Mouse (Mus musculus) MEL (cell line): Measurements from ENCODE around the gene Mnd1. TPM values are rescaled to one million over a fixed set of nuclear protein-coding genes. Genes with fewer than 3 reads are reported as not detected.

Experiments
- DNase-seq: peaks from one replicate; pipeline ENCODE4 v3.0.0; 2011; ENCODE audit warnings: low read depth, low spot score
- H3K27ac ChIP-seq: 2 replicates; pipeline ENCODE4 v1.5.1; 2012; ENCODE audit warnings: low read depth, mild to moderate bottlenecking, control low read depth, low read length, moderate library complexity; ENCODE audit not compliant: control insufficient read depth
- H3K27me3 ChIP-seq, 2 experiments: fragments of 150-350 bp in 1 of 2; sonication (generic) in 1 of 2; 2 replicates each; pipeline ENCODE4 v1.6.1; 2012; ENCODE audit warnings: low read length in 2 of 2, mild to moderate bottlenecking in 2 of 2, improper control_type of control experiment in 1 of 2, moderate library complexity in 1 of 2; ENCODE audit not compliant: insufficient read depth in 2 of 2, control insufficient read depth in 1 of 2
- H3K36me3 ChIP-seq, 2 experiments: 2 replicates each; pipeline ENCODE4 v1.6.1; 2012 to 2014; ENCODE audit warnings: low read length in 2 of 2, improper control_type of control experiment in 1 of 2, inconsistent platforms in 1 of 2, mild to moderate bottlenecking in 1 of 2; ENCODE audit not compliant: insufficient read depth in 2 of 2, control insufficient read depth in 1 of 2
- H3K4me1 ChIP-seq, 2 experiments: fragments of 150-350 bp in 1 of 2; sonication (generic) in 1 of 2; 2 replicates each; pipeline ENCODE4 v1.6.1; 2012; ENCODE audit warnings: low read length in 2 of 2, improper control_type of control experiment in 1 of 2, mild to moderate bottlenecking in 1 of 2; ENCODE audit not compliant: insufficient read depth in 2 of 2, control insufficient read depth in 1 of 2
- H3K4me3 ChIP-seq, 2 experiments: fragments of 150-350 bp in 1 of 2; sonication (generic) in 1 of 2; 2 replicates each; pipeline ENCODE4 v1.5.1; 2012; ENCODE audit warnings: low read depth in 2 of 2, low read length in 2 of 2, mild to moderate bottlenecking in 2 of 2, moderate library complexity in 2 of 2, control low read depth in 1 of 2, improper control_type of control experiment in 1 of 2; ENCODE audit not compliant: control insufficient read depth in 1 of 2, insufficient read depth in 1 of 2
- H3K79me2 ChIP-seq: 2 replicates; pipeline ENCODE4 v1.6.1; 2012; ENCODE audit warnings: mild to moderate bottlenecking, low read length, moderate library complexity; ENCODE audit not compliant: control insufficient read depth, poor library complexity, insufficient read depth
- H3K9ac ChIP-seq: 2 replicates; pipeline ENCODE4 v1.6.1; 2012; ENCODE audit warnings: low read depth, mild to moderate bottlenecking, control low read depth, low read length, moderate library complexity; ENCODE audit not compliant: control insufficient read depth, poor library complexity, severe bottlenecking
- H3K9me3 ChIP-seq: fragments of 150-350 bp; sonication (generic); replicated peaks from 2 replicates; pipeline ENCODE4 v1.6.1; 2012; ENCODE audit warnings: mild to moderate bottlenecking, low read length, improper control_type of control experiment, moderate library complexity; ENCODE audit not compliant: insufficient read depth
- BHLHE40 ChIP-seq: IDR thresholded peaks from 2 replicates; pipeline ENCODE4 v1.6.1; 2012; ENCODE audit warnings: low read depth, mild to moderate bottlenecking, inconsistent platforms, low read length, improper control_type of control experiment, borderline replicate concordance
- CHD2 ChIP-seq: IDR thresholded peaks from 2 replicates; pipeline ENCODE4 v1.6.1; 2011; ENCODE audit warnings: low read length, improper control_type of control experiment
- GATA1 ChIP-seq: IDR thresholded peaks from 2 replicates; pipeline ENCODE4 v1.6.1; 2011; ENCODE audit warnings: low read depth, low read length, improper control_type of control experiment
- JUND ChIP-seq: IDR thresholded peaks from 2 replicates; pipeline ENCODE4 v1.6.1; 2011; ENCODE audit warnings: low read depth, mild to moderate bottlenecking, improper control_type of control experiment, low read length
- KAT2A ChIP-seq: conservative IDR thresholded peaks from 2 replicates; pipeline ENCODE4 v1.6.1; 2012; ENCODE audit warnings: low read depth, low read length, improper control_type of control experiment, inconsistent platforms
- MAFK ChIP-seq: IDR thresholded peaks from 2 replicates; pipeline ENCODE4 v1.6.1; 2011; ENCODE audit warnings: low read depth, mild to moderate bottlenecking, low read length, improper control_type of control experiment, borderline replicate concordance
- MYB ChIP-seq: IDR thresholded peaks from 2 replicates; pipeline ENCODE4 v1.6.1; 2011; ENCODE audit warnings: mild to moderate bottlenecking, low read depth, low read length, improper control_type of control experiment
- MYC ChIP-seq: IDR thresholded peaks from 2 replicates; pipeline ENCODE4 v1.6.1; 2011; ENCODE audit warnings: low read depth, mild to moderate bottlenecking, low read length, improper control_type of control experiment, moderate library complexity
- NRF1 ChIP-seq: IDR thresholded peaks from 2 replicates; pipeline ENCODE4 v1.6.1; 2014; ENCODE audit warnings: low read depth, mild to moderate bottlenecking, inconsistent platforms, low read length, improper control_type of control experiment, moderate library complexity; ENCODE audit not compliant: poor library complexity, insufficient read depth, severe bottlenecking
- POLR2AphosphoS5 ChIP-seq: IDR thresholded peaks from 2 replicates; pipeline ENCODE4 v1.6.1; 2012; ENCODE audit warnings: low read depth, borderline replicate concordance, mild to moderate bottlenecking, inconsistent platforms, low read length, moderate library complexity, mixed read lengths
- RAD21 ChIP-seq: IDR thresholded peaks from 2 replicates; pipeline ENCODE4 v1.6.1; 2011; ENCODE audit warnings: mild to moderate bottlenecking, low read depth, low read length, improper control_type of control experiment
- SIN3A ChIP-seq: IDR thresholded peaks from 2 replicates; pipeline ENCODE4 v1.6.1; 2012; ENCODE audit warnings: low read length, improper control_type of control experiment, inconsistent platforms
- TBP ChIP-seq: IDR thresholded peaks from 2 replicates; pipeline ENCODE4 v1.8.0; 2011; ENCODE audit warnings: low read depth, low read length, improper control_type of control experiment
- TCF12 ChIP-seq: IDR thresholded peaks from 2 replicates; pipeline ENCODE4 v1.6.1; 2014; ENCODE audit warnings: low read depth, mild to moderate bottlenecking, inconsistent platforms, low read length, improper control_type of control experiment, moderate library complexity
- UBTF ChIP-seq: IDR thresholded peaks from 2 replicates; pipeline ENCODE4 v1.6.1; 2012; ENCODE audit warnings: low read depth, mild to moderate bottlenecking, inconsistent platforms, low read length, improper control_type of control experiment, moderate library complexity, borderline replicate concordance; ENCODE audit not compliant: insufficient read depth
- USF1 ChIP-seq: IDR thresholded peaks from 2 replicates; pipeline ENCODE4 v1.6.1; 2014; ENCODE audit warnings: low read depth, mild to moderate bottlenecking, inconsistent platforms, low read length, improper control_type of control experiment, moderate library complexity
- ZKSCAN1 ChIP-seq: IDR thresholded peaks from 2 replicates; pipeline ENCODE4 v1.6.1; 2012; ENCODE audit warnings: low read depth, mild to moderate bottlenecking, inconsistent platforms, low read length, improper control_type of control experiment, moderate library complexity
- polyA plus RNA-seq, 2 experiments: library from polyadenylated mRNA; stranded (reverse) in 1 of 2; unstranded in 1 of 2; fragments of >175 nt in 1 of 2; fragments of >200 nt in 1 of 2; gene quantifications; 2 replicates each; pipeline versions ENCODE4 v1.2.1 to v1.2.4; 2012; ENCODE audit warnings: low replicate concordance in 2 of 2, low read depth in 1 of 2; ENCODE audit not compliant: insufficient read length in 2 of 2, insufficient read depth in 1 of 2, missing spikeins in 1 of 2
- total RNA-seq: library from RNA; depleted of rRNA; stranded (reverse); fragments of 300-350 nt; gene quantifications from 2 replicates; pipeline ENCODE4 v1.2.3, GENCODE M21; 2012

Mnd1 gene
- total and polyA plus RNA-seq, 3 experiments = 11.0 to 11.2 TPM; not detected in 1

DNA sequence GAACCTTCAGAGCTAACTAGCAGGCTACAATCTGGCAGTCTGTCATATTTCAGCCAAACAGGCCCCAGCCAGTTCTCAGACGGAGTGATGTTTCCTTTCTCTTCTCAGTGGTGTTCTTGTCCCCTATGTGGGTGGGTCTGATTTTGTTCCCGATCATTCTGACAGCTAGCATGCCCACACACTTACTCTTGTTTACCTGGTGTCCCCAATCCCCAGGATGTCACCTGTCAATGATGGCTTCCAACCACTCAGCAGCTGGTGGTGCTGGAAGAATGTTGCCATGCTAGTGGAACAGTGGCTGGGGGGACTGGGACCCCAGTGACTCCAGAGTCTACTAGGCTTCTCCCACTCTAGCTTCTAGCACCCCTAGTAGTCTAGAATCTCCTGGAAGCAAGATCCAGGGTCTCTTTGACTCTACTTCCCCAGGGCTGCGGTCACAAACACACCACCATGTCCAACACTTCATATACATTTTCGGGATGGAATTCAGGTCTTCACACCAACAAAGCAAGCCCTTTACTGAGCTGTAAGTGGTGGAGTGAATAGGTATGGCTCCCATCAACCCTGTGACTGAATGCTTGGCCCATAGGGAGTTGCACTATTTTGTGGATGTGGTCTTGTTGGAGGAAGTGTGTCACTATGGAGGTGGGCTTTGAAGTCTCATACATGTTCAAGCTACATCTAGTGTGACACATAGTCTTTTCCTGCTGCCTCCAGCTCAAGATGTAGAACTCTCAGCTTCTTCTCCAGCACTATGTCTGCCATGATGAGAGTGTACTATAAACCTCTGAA lies 2.2 kb upstream of the Mnd1 start:
- Histone ChIP-seq H3K27me3 (no peaks in the 10 kb centered on the region), H3K4me3 (no peak overlapping the region), H3K36me3 (peaks cover 0 to 4% of the 10 kb centered on the region in 2 experiments; a peak in 2 of 4 replicates), H3K27ac (no peak overlapping the region), H3K9ac (no peak overlapping the region), H3K79me2 (peaks cover 3% of the 10 kb centered on the region; the same call in 1 of the 2 replicates), H3K9me3 (no peaks in the 10 kb centered on the region), H3K4me1 (no peaks in the 10 kb centered on the region; a peak in 1 of 4 replicates)
- TF ChIP-seq RAD21 (no peak), MYC (no peak), KAT2A (no peak), MAFK (no peak), TCF12 (no peak), UBTF (no peak), USF1 (no peak), POLR2AphosphoS5 (no peak), TBP (no peak), CHD2 (no peak), JUND (no peak), NRF1 (no peak), GATA1 (no peak), ZKSCAN1 (no peak), MYB (no peak)
- DNase-seq = no peak

DNA sequence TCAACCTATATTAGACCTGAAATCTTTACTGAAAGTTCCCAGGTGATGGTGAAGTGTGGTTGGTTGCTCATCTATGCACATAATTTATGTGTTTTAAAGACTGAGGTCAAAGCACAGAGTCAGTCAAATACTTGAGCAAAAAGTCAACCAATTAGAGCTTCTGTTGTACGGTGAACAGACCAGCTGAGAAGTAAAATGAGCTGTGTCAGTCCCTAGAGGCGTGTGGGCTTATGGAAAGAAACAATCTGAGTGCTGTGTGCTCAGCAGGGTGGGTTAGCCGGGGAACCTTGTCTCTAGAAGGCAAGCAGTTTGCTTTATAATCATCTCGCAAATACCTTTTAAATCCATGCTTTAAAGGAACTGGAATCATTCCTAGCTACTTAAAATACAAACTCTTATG lies 1.4 kb upstream of the Mnd1 start:
- DNase-seq = no peak
- Histone ChIP-seq H3K36me3 (peaks cover 0 to 4% of the 10 kb centered on the region in 2 experiments; a peak in 2 of 4 replicates), H3K27me3 (no peaks in the 10 kb centered on the region), H3K27ac (no peak overlapping the region), H3K4me3 (no peak overlapping the region), H3K79me2 (peaks cover 3% of the 10 kb centered on the region; the same call in 1 of the 2 replicates), H3K4me1 (no peaks in the 10 kb centered on the region; a peak in 1 of 4 replicates), H3K9ac (no peak overlapping the region), H3K9me3 (no peaks in the 10 kb centered on the region)
- TF ChIP-seq ZKSCAN1 (no peak), SIN3A (no peak), BHLHE40 (no peak)
